Mouse (Mus musculus): ENCODE results near the gene 4930563M21Rik.
"Not testable (repeated sequence)": the region's sequence is repeated elsewhere in the genome, so short reads cannot be mapped to it uniquely, and the experiment has no call there.

The 4930563M21Rik gene

DNA sequence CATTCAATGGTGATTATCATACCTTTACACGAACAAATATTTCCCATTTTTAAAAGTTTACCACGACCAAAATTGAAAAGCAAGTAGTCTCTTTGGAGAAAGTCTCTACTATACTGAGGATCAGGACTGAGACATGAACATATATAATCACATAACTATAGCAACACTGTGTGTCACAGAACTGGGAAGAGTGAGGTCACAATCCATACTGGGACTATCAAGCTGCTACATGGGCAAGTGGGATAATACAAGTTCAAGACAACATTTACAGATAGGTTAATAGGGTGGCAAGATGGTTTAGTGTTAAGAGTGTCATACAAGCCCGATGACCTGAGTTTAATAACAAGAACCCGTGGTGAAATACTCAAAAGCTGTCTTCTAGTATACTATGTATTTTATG lies at the start of gene 4930563M21Rik:
Gene 4930563M21Rik, minus strand, starts transcription at position 101 of the 400 bp plus-strand sequence.
- DNase-seq (ENCODE audit: low spot score): no peak

DNA sequence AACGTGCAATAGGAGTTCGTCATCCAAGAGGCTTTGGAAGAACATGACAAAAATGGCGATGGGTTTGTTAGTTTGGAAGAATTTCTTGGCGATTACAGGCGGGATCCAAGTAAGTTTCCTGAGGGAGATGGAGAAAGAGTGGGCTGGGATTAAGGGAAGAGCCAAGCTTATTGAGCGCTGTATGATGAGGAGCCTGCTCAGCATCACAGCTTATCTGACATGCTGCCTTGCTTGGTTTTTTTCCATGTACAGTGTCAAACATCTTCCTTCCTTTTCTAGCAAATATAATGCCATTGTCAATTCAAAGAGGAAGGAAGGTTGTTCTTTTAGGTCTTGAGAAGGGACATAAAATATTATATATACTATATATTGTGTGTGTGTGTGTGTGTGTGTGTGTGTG lies 45.8 kb upstream of the 4930563M21Rik start:
- no peak for DNase-seq (ENCODE audit: low spot score)

DNA sequence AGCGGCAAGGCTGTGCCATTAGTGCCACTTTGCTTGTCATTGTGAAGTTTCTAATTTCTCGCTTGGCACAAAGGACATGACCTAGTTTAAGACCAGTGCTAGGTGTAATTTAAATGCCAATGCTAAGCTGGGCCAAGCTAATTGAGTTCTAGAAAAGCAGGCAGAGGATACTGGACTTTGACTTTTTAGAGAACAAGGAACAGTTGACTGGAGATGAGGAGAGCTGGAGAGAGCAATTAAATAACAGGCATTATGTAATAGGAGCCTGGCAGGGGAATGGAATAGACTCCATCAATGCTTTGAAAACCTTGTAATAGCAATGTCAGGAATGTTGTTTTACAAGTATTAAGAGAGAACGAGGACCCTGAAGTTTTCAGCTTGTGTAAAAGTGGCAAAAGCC lies 43.4 kb upstream of the 4930563M21Rik start:
- DNase-seq (ENCODE audit: low spot score): no peak

DNA sequence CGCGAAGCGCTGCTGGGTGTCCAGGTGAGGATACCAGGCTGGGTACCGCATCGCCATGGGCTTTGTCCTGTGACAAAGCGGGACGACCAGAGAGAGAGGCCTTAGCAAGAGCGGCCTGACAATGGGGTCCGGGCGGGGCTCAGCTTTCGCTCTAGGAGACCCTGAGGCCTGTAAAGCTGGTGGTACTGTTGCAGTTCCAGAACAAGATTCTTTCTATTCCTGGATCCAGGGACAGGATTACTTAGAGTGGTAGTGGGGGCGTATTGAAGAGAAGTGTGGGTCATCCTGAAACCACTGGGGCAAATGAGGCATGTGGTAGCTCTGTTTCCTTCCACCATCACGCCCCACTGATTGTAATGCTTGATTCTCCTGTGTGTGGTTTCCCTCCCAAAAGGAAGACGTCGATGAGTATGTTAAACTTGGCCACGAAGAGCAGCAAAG lies 31.9 kb upstream of the 4930563M21Rik start:
- no peak for DNase-seq (ENCODE audit: low spot score)

DNA sequence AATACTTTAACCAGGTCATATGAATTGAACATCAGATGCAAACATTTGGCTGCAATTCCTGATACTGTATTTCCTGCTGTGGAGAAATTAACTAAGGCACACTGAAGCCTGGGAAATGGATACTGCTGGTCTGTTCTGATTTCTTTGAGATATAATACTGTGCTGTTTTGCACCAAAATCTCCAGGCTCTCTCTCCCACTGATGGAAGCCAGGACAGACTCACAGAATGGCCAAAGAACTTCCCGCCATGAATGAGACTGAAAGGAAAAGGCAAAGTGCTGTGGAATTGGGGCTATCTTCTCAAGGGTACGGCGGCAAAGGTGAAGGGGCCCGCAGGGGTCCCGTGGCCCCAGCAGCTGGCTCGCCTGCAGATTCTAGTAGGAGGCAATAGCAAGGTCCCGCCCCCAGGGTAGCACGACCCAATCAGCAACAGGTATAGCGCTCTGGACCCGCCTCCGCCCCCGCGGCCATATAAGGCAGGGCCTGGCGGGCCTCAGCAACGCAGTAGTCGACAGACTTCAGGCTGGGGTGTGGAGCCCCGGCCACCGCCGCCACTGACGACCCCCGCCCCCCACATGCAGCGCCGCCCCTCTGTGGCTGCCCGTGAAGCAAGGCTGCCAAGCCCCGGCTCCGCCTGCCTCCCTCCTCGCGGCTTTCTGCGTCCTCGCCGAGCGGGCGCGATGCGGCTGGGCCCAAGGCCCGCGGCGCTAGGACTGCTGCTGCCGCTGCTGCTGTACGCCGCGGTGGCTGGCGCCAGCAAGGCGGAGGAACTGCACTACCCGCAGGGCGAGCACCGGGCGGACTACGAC lies 31.2 kb upstream of the 4930563M21Rik start, which contains the start of gene Rcn2:
Gene Rcn2, plus strand, starts transcription at position 474 of the 809 bp plus-strand sequence.
- peak; percentile 92 for DNase-seq (ENCODE audit: low spot score)

DNA sequence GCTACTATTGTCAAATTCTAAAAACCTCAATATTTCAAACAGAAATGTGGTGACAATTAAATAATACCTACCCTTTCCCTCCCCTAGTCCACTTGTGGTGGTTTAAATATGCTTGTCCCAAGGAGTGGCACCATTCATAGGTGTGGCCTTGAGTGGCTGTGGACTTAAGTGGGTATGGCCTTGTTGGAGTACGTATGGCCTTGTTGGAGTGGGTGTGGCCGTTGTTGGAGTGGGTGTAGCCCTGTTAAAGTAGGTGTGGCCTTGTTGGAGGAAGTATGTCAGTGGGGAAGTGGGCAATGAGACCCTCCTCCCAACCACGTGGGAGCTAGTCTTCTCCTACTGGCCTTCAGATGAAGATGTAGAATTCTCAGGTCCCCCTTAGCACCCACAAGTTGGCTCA lies 21.9 kb upstream of the 4930563M21Rik start:
- DNase-seq (ENCODE audit: low spot score): no peak

DNA sequence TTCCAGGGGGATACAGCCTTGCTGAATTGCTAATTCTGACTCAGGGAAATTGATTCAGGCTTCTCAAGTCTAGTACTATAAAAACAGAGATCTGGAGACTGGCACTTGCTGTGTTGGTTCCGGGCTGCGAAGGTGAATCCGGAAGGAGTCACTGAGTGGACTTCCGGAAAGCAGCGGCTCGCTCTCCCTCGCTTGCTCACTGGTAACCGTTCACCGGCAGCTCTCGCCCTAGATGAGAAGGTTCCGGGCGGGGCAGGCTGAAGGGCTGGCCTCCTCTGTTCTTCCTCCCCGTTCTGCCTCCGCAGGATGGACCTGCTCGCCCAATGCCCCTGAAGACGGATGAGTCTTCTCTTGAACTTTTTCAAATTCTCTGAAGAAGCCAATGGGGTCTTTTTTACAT lies 16.9 kb upstream of the 4930563M21Rik start:
- no peak for DNase-seq (ENCODE audit: low spot score)

DNA sequence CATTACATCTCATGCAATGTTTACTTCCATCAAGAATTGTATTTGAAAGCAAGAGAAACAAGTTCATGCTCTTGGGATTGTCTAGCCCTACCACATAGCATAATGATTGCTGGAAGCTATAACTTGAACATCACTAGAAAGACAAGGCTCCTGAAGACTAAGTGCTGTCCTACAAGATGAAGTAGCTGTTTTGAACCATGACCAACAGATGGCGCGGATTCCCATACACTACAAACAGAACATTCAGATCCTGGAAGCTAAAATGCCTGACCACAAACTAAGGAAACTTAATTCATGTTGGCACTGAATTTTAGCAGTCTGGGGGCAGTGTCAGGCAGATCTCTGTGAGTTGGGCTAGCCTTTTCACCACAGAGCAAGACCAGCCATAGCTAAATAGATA lies 14.4 kb upstream of the 4930563M21Rik start:
- DNase-seq (ENCODE audit: low spot score): no peak

DNA sequence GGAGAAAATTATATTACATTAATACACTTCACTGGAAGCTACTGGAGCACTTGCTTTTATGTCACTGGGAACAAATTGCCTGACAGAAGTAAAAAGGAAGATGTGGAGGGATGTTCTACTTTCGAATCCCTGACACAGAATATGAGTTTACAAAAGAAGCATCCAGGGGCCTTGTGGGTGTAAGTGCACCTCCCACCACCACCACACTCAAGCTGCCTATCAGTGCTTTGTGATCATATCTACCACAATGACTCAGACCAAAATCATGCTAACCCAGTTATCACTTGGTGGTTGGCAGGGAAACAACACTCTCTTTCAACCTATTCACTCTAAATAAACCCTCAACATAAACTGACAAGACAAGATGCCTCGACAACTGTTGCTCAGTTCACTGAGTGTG lies 5.7 kb downstream of the 4930563M21Rik start:
- not testable (repeated sequence) for DNase-seq (ENCODE audit: low spot score)

DNA sequence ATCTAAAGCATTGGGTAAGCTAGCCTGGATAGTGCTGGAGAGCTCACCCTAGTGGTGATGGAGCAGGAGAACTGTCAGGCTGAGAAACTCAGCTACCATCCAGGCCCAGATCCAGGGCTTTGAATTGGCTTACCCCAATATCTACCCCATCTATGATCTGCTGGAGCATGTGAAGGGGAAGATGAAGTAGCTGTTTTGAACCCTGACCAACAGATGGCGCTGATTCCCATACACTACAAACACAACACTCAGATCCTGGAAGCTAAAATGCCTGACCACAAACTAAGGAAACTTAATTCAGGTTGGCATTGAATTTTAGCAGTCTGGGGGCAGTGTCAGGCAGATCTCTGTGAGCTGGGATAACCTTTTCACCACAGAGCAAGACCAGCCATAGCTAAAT lies 63.5 kb downstream of the 4930563M21Rik start:
- peak; percentile 29 for DNase-seq (ENCODE audit: low spot score)

DNA sequence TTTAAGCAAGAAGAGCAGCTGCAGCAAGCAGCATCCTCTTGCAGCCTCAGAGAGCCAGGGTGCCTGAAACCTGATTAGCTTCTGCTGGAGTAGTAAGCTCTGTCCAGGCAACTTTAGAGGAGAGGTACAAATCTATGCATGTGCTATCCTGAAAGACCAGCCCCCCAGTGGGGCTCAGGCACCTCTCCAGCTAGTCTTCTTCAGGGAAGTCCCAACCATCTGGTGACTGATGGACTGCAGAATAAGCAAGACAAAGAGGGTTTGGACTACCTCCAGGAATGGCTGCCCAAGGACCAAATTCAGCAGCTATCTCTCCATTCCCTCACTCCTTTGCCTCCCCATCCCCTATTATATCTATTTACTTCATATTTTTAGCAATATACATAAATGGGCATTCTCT lies 69.0 kb downstream of the 4930563M21Rik start:
- DNase-seq (ENCODE audit: low spot score): no peak

DNA sequence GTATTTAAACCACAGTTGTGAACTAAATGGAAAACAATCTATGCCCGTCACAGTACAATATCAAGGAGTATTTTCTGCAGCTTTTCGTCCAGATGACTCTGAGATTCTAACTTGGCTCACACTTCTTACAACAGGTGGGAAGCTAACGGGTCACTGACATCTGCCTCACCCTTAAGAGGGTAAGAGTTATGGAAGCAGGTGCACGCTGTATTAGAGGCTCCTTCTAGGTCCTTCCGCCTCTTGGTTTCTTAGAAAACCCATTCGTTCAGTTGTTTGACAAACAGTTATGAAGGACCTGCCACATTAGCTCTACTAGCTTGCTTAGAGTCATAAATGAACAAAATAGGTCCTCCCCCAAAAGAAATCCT lies 71.7 kb downstream of the 4930563M21Rik start:
- no peak for DNase-seq (ENCODE audit: low spot score)

DNA sequence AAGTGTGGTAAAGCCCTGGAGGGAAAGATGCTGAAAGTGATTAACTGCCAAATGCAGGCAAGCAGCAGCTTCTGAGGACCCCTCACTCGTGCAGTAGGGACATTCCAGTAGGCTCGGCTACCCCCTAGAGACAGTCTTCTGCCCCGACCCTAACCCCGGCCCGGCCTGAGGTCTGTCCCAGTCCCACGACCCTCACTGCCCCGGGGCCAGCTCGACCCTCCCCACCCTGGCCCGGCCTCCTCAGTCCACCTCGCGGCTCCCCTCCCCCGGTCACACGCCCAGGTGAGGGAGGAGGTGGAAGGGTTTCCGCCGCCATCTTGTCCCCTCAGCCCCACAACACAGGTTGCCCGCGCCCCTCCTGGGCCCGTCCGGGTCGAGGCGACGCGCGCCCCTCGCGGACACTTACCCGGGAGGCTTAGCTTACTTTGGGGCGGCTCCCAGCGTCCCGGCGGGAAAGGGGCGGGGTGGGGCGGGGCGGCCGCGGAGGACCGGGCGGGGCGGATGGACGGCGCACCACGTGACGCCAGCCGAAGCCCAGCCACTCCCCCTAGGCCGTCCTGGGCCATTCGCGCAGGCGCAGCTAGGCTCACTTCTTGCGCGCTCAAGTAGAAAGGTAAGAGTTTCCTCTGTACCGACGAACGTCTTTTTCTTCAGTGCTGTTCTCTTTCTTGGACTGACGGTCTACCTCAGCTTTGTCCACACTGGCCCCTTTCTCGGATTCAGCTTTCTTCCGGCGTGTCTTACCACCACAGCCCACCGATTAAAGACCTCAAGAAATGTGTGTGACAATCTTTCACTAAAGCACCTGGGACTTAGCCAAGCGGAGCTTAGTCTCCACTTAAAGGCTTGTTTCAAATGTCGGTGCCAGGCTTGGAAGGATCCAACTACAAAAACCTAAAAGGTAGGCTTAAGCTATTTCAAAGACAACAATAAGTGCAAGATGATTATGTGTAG lies 72.4 kb downstream of the 4930563M21Rik start, which contains the start of gene Scaper:
Gene Scaper, minus strand, starts transcription at position 456 of the 954 bp plus-strand sequence.
- peak; percentile 87 for DNase-seq (ENCODE audit: low spot score)

DNA sequence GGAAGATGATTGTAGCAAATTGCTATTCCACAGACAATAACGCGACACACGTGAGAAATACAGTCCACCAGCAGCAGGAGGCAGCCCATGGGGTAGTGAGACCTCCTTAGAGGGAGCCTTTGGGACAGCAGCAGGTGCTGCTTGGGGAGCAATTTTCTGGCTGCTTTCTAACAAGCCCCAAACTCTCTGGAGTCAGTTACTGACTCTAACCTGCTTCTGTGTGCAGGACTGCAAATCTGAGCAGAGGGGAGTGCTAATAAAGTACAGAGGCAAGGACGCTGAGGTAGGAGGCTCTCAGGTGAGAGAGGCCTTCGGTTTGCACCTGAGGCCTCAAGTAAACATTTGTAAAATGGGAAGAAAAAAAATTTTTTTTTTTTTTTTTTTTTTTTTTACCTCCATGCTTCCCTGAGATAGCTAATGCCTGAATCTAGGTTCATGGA lies 73.1 kb downstream of the 4930563M21Rik start:
- DNase-seq (ENCODE audit: low spot score): no peak

DNA sequence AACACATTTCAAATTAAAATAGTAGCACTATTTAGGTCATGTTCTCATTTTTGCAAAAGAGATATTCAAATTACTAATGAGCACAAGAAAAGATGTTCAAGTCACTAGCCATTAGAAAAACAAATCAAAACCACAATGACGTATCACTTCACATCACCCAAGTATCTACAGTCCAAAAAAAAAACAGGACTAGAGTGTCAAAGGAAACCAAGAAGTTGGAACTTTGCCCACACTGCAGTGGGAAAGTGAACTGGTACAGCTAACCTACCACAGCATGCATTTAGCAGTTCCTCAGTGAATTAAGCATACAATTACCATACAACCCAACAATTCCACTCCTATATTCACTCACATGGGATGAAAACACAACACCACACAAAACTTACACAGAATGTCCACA lies 77.9 kb downstream of the 4930563M21Rik start:
- no peak for DNase-seq (ENCODE audit: low spot score)

DNA sequence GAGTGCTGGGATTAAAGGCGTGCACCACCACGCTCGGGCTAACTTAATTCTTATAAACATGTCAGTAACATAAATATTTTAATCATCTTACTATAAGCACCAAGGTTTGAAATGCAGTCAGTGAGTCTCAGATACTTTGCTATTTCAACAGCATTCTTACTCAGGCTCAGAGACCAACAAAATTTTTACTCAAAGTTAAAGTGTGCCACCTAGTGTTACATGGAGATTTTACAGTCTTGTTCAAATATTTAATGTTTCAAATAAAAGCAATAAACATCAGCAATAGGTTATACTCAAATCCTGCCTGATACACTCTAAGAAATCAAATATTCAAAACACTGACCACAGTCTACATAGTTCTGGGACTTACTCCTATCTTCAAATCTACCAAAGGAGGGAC lies 91.8 kb downstream of the 4930563M21Rik start:
- DNase-seq (ENCODE audit: low spot score): no peak

DNA sequence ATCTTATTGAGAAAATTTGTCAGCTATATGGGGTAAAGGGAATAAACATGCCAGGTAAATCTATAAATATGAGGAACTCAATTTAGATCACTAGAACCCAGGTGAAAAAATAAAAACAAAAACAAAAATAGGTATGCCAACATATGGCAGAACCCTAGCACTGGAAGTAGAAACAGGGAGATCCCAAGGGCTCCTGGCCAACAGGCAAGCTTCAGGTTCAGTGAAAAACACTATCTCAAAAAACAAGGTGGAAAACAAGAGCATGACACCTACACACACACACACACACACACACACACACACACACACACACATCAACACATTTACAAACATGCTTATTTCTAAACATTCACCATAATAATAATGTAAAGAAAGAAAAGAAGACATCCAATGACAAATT lies 93.6 kb downstream of the 4930563M21Rik start:
- no peak for DNase-seq (ENCODE audit: low spot score)
